Mouse (Mus musculus): ENCODE data around the gene Cabp2.

- no peak for TF ChIP-seq POLR2A (IDR thresholded peaks at IDR 0.05; ENCODE audit: insufficient read depth, low read length)
- no peak for TF ChIP-seq CTCF (IDR thresholded peaks at IDR 0.05; ENCODE audit: low read depth, low read length)
- TF ChIP-seq EP300 (IDR thresholded peaks at IDR 0.05; ENCODE audit: insufficient read depth, low read depth, low read length), result no peak
These were observed 32.4 kb downstream of the Cabp2 start for GRCm38 (mm10) chr19:4113806-4114230.
